Mouse (Mus musculus): ENCODE measurements around the gene Acap1. TPM values are rescaled to one million over a fixed set of nuclear protein-coding genes. Genes with fewer than 3 reads are reported as not detected.

Acap1 gene
- polyA plus RNA-seq, 1 experiment from 2014 or later: 6.8 TPM

GRCm38 (mm10) chr11:69900471-69901405 is 5.4 kb upstream of the Acap1 start, which contains the start of the genes 2810408A11Rik and Neurl4:
Gene 2810408A11Rik (minus strand): TSS chr11:69900987.
Gene Neurl4 (plus strand): TSS chr11:69901072.
- Histone ChIP-seq H3K4me3 (ENCODE audit: low read depth, low read length) (peak within 1 kb of the TSS; percentile 88), H3K9me3 (replicated peaks; ENCODE audit: control insufficient read depth, low read length) (no peaks in the 10 kb centered on the region), H3K4me2 (ENCODE audit: low read depth, low read length) (peak within 1 kb of the TSS; percentile 98), H3K36me3 (ENCODE audit: control insufficient read depth, insufficient read depth) (peaks cover 16% of the 10 kb centered on the region), H3K27ac (ENCODE audit: low read length) (peak within 1 kb of the TSS; percentile 98), H3K27me3 (ENCODE audit: control insufficient read depth, insufficient read depth, low read depth, low read length) (0 out of 2 replicates have a peak, but pooled peaks cover 3% of the 10 kb centered on the region), H3K9ac (ENCODE audit: low read depth, low read length) (peak within 1 kb of the TSS; percentile 91), H3K4me1 (ENCODE audit: control insufficient read depth, low read depth, low read length) (peaks cover 27% of the 10 kb centered on the region)
- under 1% methylated on average over 38 of the region's 38 CpGs for WGBS (ENCODE audit: insufficient replicate concordance)
- ATAC-seq (ENCODE audit: low read depth): peak; percentile 92

DNA sequence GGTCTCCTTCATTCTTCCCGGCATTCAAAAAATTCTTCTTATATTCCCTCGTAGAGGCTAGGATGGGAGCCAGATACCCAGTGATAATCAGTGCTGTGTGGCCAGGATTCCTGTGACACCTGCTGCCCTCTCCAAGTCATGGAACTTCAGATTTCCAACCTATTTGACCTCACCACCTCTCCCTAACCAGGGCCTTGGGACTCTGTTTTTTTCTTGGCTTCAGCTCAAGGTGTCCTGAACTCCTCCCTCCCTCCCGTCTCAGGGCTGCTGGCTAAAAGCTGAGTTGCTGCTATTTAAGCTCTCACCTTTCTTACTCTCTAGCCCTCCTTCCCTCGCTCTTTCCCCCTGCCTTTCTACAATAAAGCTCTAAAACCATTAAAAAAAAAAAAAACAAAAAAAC is 4.5 kb upstream of the Acap1 start:
- Histone ChIP-seq H3K4me3 (ENCODE audit: low read depth, low read length) (no peak overlapping the region; the same call in 1 of the 2 replicates), H3K9me3 (replicated peaks; ENCODE audit: control insufficient read depth, low read length) (no peaks in the 10 kb centered on the region), H3K36me3 (ENCODE audit: control insufficient read depth, insufficient read depth) (peaks cover 10% of the 10 kb centered on the region), H3K27me3 (ENCODE audit: control insufficient read depth, insufficient read depth, low read depth, low read length) (0 out of 2 replicates have a peak, but pooled peaks cover 3% of the 10 kb centered on the region), H3K4me2 (ENCODE audit: low read depth, low read length) (peak overlapping the region; percentile 98), H3K4me1 (ENCODE audit: control insufficient read depth, low read depth, low read length) (peaks cover 34% of the 10 kb centered on the region), H3K9ac (ENCODE audit: low read depth, low read length) (0 out of 2 replicates have a peak overlapping the region, but pooled peaks have one; percentile 19), H3K27ac (ENCODE audit: low read length) (no peak overlapping the region)
- 41% methylated on average over 4 of the region's 4 CpGs for WGBS (ENCODE audit: insufficient replicate concordance)
- no peak for ATAC-seq (ENCODE audit: low read depth)

DNA sequence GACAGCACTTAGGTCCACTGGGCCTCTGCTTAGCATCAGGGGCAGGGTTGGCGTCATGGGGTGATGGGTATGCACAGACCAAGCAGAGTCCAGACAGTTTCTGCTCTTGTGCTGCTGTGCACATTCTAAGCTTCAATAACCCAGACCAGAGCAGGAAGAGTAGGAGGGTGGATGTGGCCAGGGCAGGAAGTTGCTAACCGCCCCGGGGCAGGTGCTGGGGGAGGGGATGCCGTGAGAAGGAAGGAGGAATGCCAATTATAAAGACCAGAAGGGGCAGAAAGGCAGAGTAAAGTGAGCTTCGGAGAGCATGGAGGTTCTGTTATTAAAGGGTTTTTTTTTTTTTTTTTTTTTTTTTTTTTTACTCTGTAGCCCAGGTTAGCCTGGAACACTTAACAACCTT is 668 bp downstream of the Acap1 start:
- Histone ChIP-seq H3K27ac (ENCODE audit: low read length) (no peak overlapping the region; the same call in 1 of the 2 replicates), H3K27me3 (ENCODE audit: control insufficient read depth, insufficient read depth, low read depth, low read length) (0 out of 2 replicates have a peak, but pooled peaks cover 3% of the 10 kb centered on the region), H3K9ac (ENCODE audit: low read depth, low read length) (no peak overlapping the region), H3K9me3 (replicated peaks; ENCODE audit: control insufficient read depth, low read length) (no peaks in the 10 kb centered on the region), H3K36me3 (ENCODE audit: control insufficient read depth, insufficient read depth) (no peaks in the 10 kb centered on the region), H3K4me2 (ENCODE audit: low read depth, low read length) (no peak overlapping the region), H3K4me3 (ENCODE audit: low read depth, low read length) (peak overlapping the region; percentile 22; the same call in 1 of the 2 replicates), H3K4me1 (ENCODE audit: control insufficient read depth, low read depth, low read length) (peaks cover 23% of the 10 kb centered on the region)
- no peak for ATAC-seq (ENCODE audit: low read depth)
- WGBS (ENCODE audit: insufficient replicate concordance): 17% methylated on average over 5 of the region's 5 CpGs

DNA sequence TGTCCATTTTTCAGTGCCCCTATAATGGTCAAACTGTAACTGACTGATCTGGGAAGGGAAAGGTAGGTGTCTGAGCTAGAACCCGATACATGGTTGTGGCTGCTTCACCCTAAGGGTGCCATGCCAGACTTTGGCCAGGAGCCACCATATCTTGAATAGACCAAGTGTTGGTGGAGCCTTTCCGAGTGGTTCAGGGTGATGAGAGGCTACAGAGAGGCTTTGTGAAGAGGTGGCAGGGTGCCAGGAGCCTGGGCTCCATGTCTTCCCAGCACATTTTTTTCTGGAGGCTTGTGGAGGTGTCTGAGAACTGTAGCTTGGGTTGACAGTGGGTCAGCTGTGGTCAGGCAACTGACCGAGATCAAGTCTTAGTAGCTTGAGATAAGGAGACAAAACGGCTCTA is 3.9 kb downstream of the Acap1 start:
- H3K9me3 ChIP-seq (replicated peaks; ENCODE audit: control insufficient read depth, low read length): no peaks in the 10 kb centered on the region
- H3K36me3 ChIP-seq (ENCODE audit: control insufficient read depth, insufficient read depth): no peaks in the 10 kb centered on the region
- H3K4me1 ChIP-seq (ENCODE audit: control insufficient read depth, low read depth, low read length): peaks cover 36% of the 10 kb centered on the region
- ATAC-seq (ENCODE audit: low read depth): no peak
- no peaks in the 10 kb centered on the region for H3K27me3 ChIP-seq (ENCODE audit: control insufficient read depth, insufficient read depth, low read depth, low read length)
- no peak overlapping the region for H3K4me3 ChIP-seq (ENCODE audit: low read depth, low read length)
- 35% methylated on average over 4 of the region's 4 CpGs for WGBS (ENCODE audit: insufficient replicate concordance)
- H3K9ac ChIP-seq (ENCODE audit: low read depth, low read length): no peak overlapping the region
- H3K4me2 ChIP-seq (ENCODE audit: low read depth, low read length): no peak overlapping the region
- H3K27ac ChIP-seq (ENCODE audit: low read length): no peak overlapping the region

GRCm38 (mm10) chr11:69886907-69887635 is 8.3 kb downstream of the Acap1 start:
- Histone ChIP-seq H3K4me2 (ENCODE audit: low read depth, low read length) (peak overlapping the region; percentile 26), H3K27ac (ENCODE audit: low read length) (peak overlapping the region; percentile 41), H3K9ac (ENCODE audit: low read depth, low read length) (peak overlapping the region; percentile 27; the same call in 1 of the 2 replicates), H3K36me3 (ENCODE audit: control insufficient read depth, insufficient read depth) (no peaks in the 10 kb centered on the region), H3K9me3 (replicated peaks; ENCODE audit: control insufficient read depth, low read length) (no peaks in the 10 kb centered on the region), H3K27me3 (ENCODE audit: control insufficient read depth, insufficient read depth, low read depth, low read length) (no peaks in the 10 kb centered on the region), H3K4me1 (ENCODE audit: control insufficient read depth, low read depth, low read length) (peaks cover 29% of the 10 kb centered on the region), H3K4me3 (ENCODE audit: low read depth, low read length) (no peak overlapping the region)
- 20% methylated on average over 8 of the region's 8 CpGs for WGBS (ENCODE audit: insufficient replicate concordance)
- ATAC-seq (ENCODE audit: low read depth): peak; percentile 76

- Histone ChIP-seq H3K4me3 (ENCODE audit: low read depth, low read length) (no peak overlapping the region), H3K27ac (ENCODE audit: low read length) (no peak overlapping the region), H3K4me1 (ENCODE audit: control insufficient read depth, low read depth, low read length) (peaks cover 45% of the 10 kb centered on the region), H3K27me3 (ENCODE audit: control insufficient read depth, insufficient read depth, low read depth, low read length) (no peaks in the 10 kb centered on the region), H3K4me2 (ENCODE audit: low read depth, low read length) (no peak overlapping the region), H3K36me3 (ENCODE audit: control insufficient read depth, insufficient read depth) (no peaks in the 10 kb centered on the region), H3K9ac (ENCODE audit: low read depth, low read length) (no peak overlapping the region), H3K9me3 (replicated peaks; ENCODE audit: control insufficient read depth, low read length) (no peaks in the 10 kb centered on the region)
- WGBS (ENCODE audit: insufficient replicate concordance): 70% methylated on average over 8 of the region's 8 CpGs
- no peak for ATAC-seq (ENCODE audit: low read depth)
These were observed 10.7 kb downstream of the Acap1 start for GRCm38 (mm10) chr11:69884663-69885062.

DNA sequence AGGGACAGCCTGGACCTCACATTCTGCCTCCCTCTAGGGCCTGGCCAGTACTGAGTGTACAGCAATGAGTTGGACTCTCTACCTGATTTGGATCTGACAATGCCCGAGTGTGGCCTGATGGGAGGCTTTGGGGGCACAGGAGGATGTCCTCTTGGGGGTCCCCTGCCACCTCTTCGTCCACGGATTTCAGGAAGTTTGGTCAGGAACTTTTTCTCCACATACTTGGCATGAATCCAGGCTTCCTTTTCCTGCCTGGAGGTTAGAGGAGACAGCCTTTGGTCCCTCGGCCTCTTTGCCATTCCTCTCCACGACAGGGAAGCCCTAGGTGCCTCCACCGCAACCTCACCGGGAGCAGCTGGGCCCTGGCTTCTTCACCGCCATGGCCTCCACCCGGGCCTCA is 11.1 kb downstream of the Acap1 start:
- Histone ChIP-seq H3K9ac (ENCODE audit: low read depth, low read length) (no peak overlapping the region), H3K27ac (ENCODE audit: low read length) (no peak overlapping the region), H3K4me1 (ENCODE audit: control insufficient read depth, low read depth, low read length) (peaks cover 49% of the 10 kb centered on the region)

DNA sequence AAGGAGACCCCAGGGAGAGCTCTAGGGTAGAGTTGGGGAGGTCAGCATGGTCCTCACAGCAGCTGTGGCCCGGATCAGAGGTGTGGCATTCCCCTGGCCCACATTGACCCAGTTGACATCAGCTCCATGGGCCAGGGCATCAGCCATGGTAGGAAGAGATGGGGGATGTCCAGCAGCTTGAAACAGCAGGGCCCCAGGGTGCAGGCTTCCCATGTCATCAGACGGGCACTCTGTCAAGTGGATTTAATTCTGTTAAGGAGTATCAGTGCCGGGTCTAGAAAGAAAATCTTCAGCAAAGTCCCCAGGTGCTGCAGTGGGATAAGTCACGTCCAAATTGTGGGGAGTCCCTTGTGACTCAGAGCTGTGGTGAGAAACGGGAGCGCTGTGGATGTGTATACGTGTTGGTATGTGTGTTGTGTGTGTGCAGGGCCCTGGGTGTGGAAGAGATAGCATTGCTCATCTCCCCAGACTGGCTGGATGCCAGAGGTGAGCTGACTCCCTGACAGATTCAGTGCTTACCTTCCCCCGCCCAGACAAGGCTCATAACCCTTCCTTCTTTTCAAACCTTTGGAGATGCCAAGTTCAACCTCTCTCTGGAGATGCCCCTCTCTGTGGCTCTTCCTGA is 11.7 kb downstream of the Acap1 start:
- WGBS (ENCODE audit: insufficient replicate concordance): 64% methylated on average over 8 of the region's 8 CpGs
- no peak overlapping the region for H3K4me2 ChIP-seq (ENCODE audit: low read depth, low read length)
- H3K4me3 ChIP-seq (ENCODE audit: low read depth, low read length): no peak overlapping the region
- H3K4me1 ChIP-seq (ENCODE audit: control insufficient read depth, low read depth, low read length): peaks cover 55% of the 10 kb centered on the region
- no peaks in the 10 kb centered on the region for H3K27me3 ChIP-seq (ENCODE audit: control insufficient read depth, insufficient read depth, low read depth, low read length)
- no peaks in the 10 kb centered on the region for H3K36me3 ChIP-seq (ENCODE audit: control insufficient read depth, insufficient read depth)
- no peak overlapping the region for H3K27ac ChIP-seq (ENCODE audit: low read length)
- no peaks in the 10 kb centered on the region for H3K9me3 ChIP-seq (replicated peaks; ENCODE audit: control insufficient read depth, low read length)
- H3K9ac ChIP-seq (ENCODE audit: low read depth, low read length): no peak overlapping the region
- ATAC-seq (ENCODE audit: low read depth): no peak

More for the DNA sequence above, 11.1 kb downstream of the Acap1 start:
- Histone ChIP-seq H3K36me3 (ENCODE audit: control insufficient read depth, insufficient read depth) (no peaks in the 10 kb centered on the region), H3K4me3 (ENCODE audit: low read depth, low read length) (no peak overlapping the region), H3K27me3 (ENCODE audit: control insufficient read depth, insufficient read depth, low read depth, low read length) (no peaks in the 10 kb centered on the region), H3K4me2 (ENCODE audit: low read depth, low read length) (no peak overlapping the region), H3K9me3 (replicated peaks; ENCODE audit: control insufficient read depth, low read length) (no peaks in the 10 kb centered on the region)
- ATAC-seq (ENCODE audit: low read depth): no peak
- 73% methylated on average over 9 of the region's 9 CpGs for WGBS (ENCODE audit: insufficient replicate concordance)
